Mouse (Mus musculus): ENCODE results near the gene Rhoh. TPM values are rescaled to one million over a fixed set of nuclear protein-coding genes. Genes with fewer than 3 reads are reported as not detected.
A peak's percentile ranks its signal among the peaks of the same experiment; 100 is the strongest.

Gene Rhoh
- polyA plus RNA-seq, 1 experiment from 2014 or later: 0.78 TPM

DNA sequence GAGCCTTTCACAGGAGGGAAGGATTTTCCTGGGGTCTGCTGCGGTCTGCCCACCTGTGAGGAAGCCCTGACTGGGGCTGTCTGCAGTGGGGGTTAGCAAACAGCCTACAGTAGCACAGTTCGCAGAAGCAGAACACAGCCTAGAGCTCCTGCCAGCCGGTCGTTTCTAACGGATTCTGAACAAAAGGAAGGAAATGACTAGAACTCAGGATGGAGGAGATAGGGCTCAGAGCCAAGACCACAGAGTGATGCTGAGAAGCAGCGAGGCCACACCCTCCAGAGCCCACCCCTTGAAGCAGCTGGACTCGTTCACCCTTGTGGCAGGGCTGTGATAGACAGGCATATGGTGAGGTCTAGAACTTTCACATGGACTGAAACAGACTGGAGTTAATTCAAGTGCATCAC, 39.9 kb downstream of the Rhoh start:
- Histone ChIP-seq H3K9me3 (replicated peaks) (peaks cover 18% of the 10 kb centered on the region), H3K27me3 (no peaks in the 10 kb centered on the region), H3K9ac (no peak overlapping the region), H3K27ac (no peak overlapping the region), H3K4me1 (0 out of 2 replicates have a peak, but pooled peaks cover 6% of the 10 kb centered on the region), H3K36me3 (no peaks in the 10 kb centered on the region), H3K4me2 (no peak overlapping the region), H3K4me3 (replicated peaks) (no peak overlapping the region)
- 39% methylated on average over 7 of the region's 7 CpGs for WGBS
- ATAC-seq (replicated peaks; ENCODE audit: low FRiP score): 0 out of 2 replicates have a peak, but pooled peaks have one; percentile 22

DNA sequence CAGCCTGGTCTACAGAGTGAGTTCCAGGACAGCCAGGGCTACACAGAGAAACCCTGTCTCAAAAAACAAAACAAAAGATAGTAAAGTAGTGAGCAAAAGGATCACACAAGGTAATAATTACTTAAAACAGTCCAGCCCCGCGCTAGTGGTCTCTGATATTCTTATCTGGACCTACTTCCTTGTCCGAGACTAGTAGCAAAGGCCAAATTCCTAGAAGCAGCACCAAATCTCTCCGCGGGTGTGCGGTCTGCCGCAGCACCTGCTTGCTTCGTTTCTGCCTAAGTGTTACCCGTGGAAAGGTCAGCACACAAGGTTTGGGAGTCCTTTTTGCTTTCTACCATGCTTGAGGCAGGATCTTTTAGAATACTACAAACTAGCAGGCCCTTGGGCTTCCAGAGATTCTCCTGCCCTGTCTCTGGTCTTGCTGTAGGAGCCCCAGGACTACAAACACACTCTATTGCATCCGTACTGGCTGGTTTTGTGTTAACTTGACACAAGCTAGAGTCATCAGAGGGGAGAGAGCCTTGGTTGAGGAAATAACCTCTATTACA, 40.9 kb downstream of the Rhoh start:
- 0 out of 2 replicates have a peak, but pooled peaks cover 6% of the 10 kb centered on the region for H3K4me1 ChIP-seq
- WGBS: 89% methylated on average over 10 of the region's 10 CpGs
- no peak for ATAC-seq (replicated peaks; ENCODE audit: low FRiP score)
- H3K9me3 ChIP-seq (replicated peaks): peaks cover 26% of the 10 kb centered on the region
- no peak overlapping the region for H3K9ac ChIP-seq
- no peaks in the 10 kb centered on the region for H3K27me3 ChIP-seq
- H3K4me3 ChIP-seq (replicated peaks): no peak overlapping the region
- H3K36me3 ChIP-seq: no peaks in the 10 kb centered on the region
- no peak overlapping the region for H3K4me2 ChIP-seq
- no peak overlapping the region for H3K27ac ChIP-seq

DNA sequence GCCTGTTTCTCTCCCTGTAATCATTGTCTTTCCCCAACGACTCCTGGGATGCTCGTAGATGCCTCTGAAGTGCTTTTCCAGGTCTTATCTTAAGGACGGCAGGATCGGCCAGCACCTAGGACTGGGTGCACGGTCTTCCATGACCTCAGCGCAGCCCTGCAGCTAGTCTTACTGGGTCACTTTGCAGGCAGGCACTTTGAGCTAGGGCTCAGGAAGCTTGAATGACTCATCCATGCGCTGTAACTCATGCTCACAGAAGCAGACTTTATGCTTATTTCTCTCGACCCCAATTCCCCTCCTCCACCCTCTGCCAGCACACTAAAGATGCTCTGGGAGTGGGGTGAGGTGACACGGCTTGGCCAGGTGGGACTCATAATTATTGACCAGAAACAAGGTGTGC, 41.8 kb downstream of the Rhoh start:
- no peak overlapping the region for H3K4me3 ChIP-seq (replicated peaks)
- ATAC-seq (replicated peaks; ENCODE audit: low FRiP score): no peak
- H3K36me3 ChIP-seq: no peaks in the 10 kb centered on the region
- H3K9me3 ChIP-seq (replicated peaks): peaks cover 26% of the 10 kb centered on the region
- no peak overlapping the region for H3K9ac ChIP-seq
- H3K27me3 ChIP-seq: no peaks in the 10 kb centered on the region
- WGBS: 92% methylated on average over 9 of the region's 9 CpGs
- H3K27ac ChIP-seq: no peak overlapping the region
- H3K4me1 ChIP-seq: 0 out of 2 replicates have a peak, but pooled peaks cover 6% of the 10 kb centered on the region
- no peak overlapping the region for H3K4me2 ChIP-seq

DNA sequence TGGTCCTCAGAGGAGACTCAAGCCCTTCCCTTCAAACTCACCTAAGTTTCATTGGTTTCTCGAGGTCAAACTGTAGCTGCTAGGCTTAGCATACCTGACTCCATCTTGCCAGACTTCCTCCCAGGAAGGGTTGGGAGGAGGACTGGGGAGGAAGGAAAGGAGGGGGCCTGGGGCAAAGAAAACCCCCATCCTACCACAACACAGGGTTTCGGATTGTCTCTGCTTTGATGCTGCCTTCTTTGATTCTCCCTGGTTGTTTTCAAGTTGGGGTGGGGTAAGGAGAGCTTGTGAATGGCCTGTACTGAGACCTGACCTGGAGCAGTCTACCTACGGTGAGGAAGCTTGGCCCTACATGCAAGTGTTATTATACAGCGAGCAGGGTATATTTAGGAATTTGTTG, 43.5 kb downstream of the Rhoh start:
- H3K27me3 ChIP-seq: no peaks in the 10 kb centered on the region
- H3K36me3 ChIP-seq: no peaks in the 10 kb centered on the region
- H3K4me3 ChIP-seq (replicated peaks): no peak overlapping the region
- peaks cover 26% of the 10 kb centered on the region for H3K9me3 ChIP-seq (replicated peaks)
- ATAC-seq (replicated peaks; ENCODE audit: low FRiP score): no peak
- H3K9ac ChIP-seq: no peak overlapping the region
- 0 out of 2 replicates have a peak, but pooled peaks cover 6% of the 10 kb centered on the region for H3K4me1 ChIP-seq
- H3K27ac ChIP-seq: no peak overlapping the region
- WGBS: 90% methylated on average over 4 of the region's 4 CpGs
- no peak overlapping the region for H3K4me2 ChIP-seq

DNA sequence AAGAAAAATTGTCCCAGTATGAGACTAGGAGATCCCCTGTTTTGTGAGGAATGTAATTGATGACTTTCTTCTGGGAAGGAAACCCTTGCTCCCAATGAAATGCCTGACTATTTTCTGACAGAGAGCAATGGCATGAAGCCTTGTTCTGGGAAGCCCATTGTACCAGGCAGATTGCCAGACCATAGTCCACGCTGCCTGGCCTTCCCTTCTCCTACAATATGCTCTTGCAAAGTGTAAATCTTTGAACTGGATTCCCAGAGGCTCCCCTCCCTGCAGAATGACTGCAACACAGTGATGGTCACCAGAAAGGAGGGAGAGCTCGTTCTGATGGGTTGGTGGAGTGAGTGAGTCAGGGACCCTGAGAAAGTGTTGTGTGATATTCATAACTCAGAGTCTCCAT, 47.7 kb downstream of the Rhoh start:
- Histone ChIP-seq H3K9ac (no peak overlapping the region), H3K4me1 (no peaks in the 10 kb centered on the region), H3K27me3 (no peaks in the 10 kb centered on the region), H3K27ac (no peak overlapping the region), H3K9me3 (replicated peaks) (peaks cover 18% of the 10 kb centered on the region), H3K4me3 (replicated peaks) (no peak overlapping the region), H3K4me2 (no peak overlapping the region), H3K36me3 (no peaks in the 10 kb centered on the region)
- ATAC-seq (replicated peaks; ENCODE audit: low FRiP score): no peak
- 81% methylated on average over 2 of the region's 2 CpGs for WGBS

DNA sequence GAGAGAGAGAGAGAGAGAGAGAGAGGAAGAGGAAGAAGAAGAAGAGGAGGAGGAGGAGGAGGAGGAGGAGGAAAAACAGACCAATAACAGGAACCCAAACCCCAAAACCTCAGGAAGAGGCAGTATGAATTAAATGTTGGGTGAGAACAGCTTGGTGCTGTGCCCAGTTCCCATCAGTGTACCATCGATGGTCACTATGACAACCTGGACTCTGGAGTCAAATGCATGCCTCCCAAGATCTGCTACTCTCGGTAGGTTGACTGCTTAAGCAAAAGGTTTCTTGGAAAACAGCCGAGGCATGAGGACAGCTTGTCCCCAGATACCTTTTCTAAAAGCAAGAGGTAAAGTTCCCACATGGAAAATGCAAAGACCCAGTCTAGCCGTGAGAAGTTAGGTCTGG, 48.3 kb downstream of the Rhoh start:
- Histone ChIP-seq H3K4me3 (replicated peaks) (no peak overlapping the region), H3K4me2 (no peak overlapping the region), H3K9ac (no peak overlapping the region), H3K9me3 (replicated peaks) (peaks cover 17% of the 10 kb centered on the region), H3K4me1 (no peaks in the 10 kb centered on the region), H3K36me3 (no peaks in the 10 kb centered on the region), H3K27me3 (no peaks in the 10 kb centered on the region), H3K27ac (no peak overlapping the region)
- WGBS: 79% methylated on average over 4 of the region's 4 CpGs
- no peak for ATAC-seq (replicated peaks; ENCODE audit: low FRiP score)

DNA sequence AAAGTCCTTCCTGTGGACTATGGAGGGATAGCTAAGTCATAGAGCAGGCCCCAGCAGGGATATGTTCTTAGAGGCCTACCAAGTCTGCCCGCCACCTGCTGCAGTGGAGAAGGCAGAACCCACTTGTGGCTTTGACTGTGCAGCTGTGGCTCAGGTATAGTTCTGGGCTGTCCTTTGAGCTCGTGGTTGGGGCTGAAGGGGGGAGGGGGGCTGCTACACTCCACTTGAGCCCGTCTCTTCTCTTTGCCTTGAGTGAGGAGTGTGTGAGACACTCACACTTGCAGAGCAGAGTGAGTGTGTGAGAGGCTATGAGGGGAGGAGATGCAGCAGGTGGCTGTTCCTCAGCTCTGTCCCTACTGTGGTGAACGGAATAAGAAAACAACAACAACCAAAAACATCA, 49.4 kb downstream of the Rhoh start:
- no peak overlapping the region for H3K4me3 ChIP-seq (replicated peaks)
- no peak overlapping the region for H3K4me2 ChIP-seq
- H3K36me3 ChIP-seq: no peaks in the 10 kb centered on the region
- no peaks in the 10 kb centered on the region for H3K27me3 ChIP-seq
- H3K9me3 ChIP-seq (replicated peaks): peaks cover 10% of the 10 kb centered on the region; the same call in 1 of the 2 replicates
- no peaks in the 10 kb centered on the region for H3K4me1 ChIP-seq
- H3K27ac ChIP-seq: no peak overlapping the region
- H3K9ac ChIP-seq: no peak overlapping the region
- WGBS: 82% methylated on average over 4 of the region's 4 CpGs
- no peak for ATAC-seq (replicated peaks; ENCODE audit: low FRiP score)

DNA sequence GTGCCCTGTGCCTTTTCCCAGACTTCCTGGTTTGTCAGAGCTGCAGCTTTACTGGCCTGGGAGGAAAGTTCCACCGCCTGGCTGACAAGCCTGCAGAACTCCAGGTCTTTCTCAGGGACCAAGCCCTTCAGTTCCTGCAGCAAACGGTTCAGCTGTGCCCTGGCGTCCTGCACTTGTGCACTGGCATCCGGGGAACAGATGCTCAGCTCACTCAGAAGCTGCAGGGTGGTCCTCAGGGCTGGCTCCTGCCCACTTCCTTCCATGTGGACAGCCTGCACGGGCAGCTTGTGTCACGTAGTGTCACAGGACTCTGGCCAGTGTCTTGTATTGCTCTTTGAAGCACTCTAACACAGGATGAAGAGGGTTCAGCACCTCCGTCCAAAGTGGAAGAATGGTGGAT, 50.7 kb downstream of the Rhoh start:
- no peak overlapping the region for H3K4me2 ChIP-seq
- H3K27me3 ChIP-seq: no peaks in the 10 kb centered on the region
- no peaks in the 10 kb centered on the region for H3K4me1 ChIP-seq
- H3K36me3 ChIP-seq: no peaks in the 10 kb centered on the region
- no peak for ATAC-seq (replicated peaks; ENCODE audit: low FRiP score)
- no peak overlapping the region for H3K4me3 ChIP-seq (replicated peaks)
- H3K9me3 ChIP-seq (replicated peaks): peaks cover 1% of the 10 kb centered on the region; the same call in 1 of the 2 replicates
- no peak overlapping the region for H3K9ac ChIP-seq
- WGBS: 72% methylated on average over 7 of the region's 7 CpGs
- no peak overlapping the region for H3K27ac ChIP-seq

DNA sequence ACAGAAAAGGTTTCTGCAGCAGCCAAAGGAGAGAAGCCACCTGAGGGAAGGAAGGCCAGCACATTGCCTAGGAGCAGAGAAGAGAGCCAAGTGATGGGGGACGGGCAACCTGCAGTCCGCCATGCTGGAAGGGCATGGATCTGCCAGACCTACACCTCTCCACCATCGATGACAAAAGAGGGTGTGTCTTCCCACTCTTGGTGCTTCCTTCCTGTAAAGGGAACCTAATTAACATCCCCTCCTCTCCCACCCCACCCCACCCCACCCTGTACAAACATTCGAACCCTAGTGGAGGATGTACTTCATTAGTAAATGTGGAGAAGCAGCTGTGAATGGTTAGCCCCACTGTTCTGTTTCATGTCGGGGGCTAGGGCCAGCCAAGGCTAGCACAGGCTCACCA, 51.2 kb downstream of the Rhoh start:
- H3K36me3 ChIP-seq: no peaks in the 10 kb centered on the region
- no peaks in the 10 kb centered on the region for H3K27me3 ChIP-seq
- no peaks in the 10 kb centered on the region for H3K9me3 ChIP-seq (replicated peaks)
- no peak overlapping the region for H3K27ac ChIP-seq
- WGBS: 92% methylated on average over 5 of the region's 5 CpGs
- H3K4me2 ChIP-seq: no peak overlapping the region
- no peak for ATAC-seq (replicated peaks; ENCODE audit: low FRiP score)
- no peak overlapping the region for H3K9ac ChIP-seq
- no peak overlapping the region for H3K4me3 ChIP-seq (replicated peaks)
- no peaks in the 10 kb centered on the region for H3K4me1 ChIP-seq

DNA sequence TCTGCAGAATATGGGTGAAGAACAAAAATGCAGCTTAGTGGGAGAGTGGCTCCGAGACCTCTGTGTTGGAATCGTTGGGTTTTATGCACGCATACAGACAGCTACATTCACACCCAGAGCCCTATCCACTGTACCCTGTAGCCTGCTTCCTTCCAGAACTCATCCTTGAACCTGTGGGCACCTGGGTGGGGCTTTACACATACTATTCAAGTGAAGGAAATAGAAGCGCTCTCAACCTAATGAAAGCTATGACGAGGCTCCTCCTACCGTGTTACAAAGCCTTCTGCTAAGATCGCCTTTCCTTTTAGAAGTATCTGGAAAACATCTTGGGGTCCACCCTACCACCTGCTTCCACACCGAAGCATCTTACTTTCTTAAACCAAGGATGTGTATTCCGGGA, 52.1 kb downstream of the Rhoh start:
- Histone ChIP-seq H3K9me3 (replicated peaks) (no peaks in the 10 kb centered on the region), H3K36me3 (no peaks in the 10 kb centered on the region), H3K27me3 (no peaks in the 10 kb centered on the region), H3K27ac (no peak overlapping the region), H3K4me3 (replicated peaks) (no peak overlapping the region), H3K9ac (no peak overlapping the region), H3K4me1 (no peaks in the 10 kb centered on the region), H3K4me2 (no peak overlapping the region)
- ATAC-seq (replicated peaks; ENCODE audit: low FRiP score): no peak
- WGBS: 92% methylated on average over 9 of the region's 9 CpGs

DNA sequence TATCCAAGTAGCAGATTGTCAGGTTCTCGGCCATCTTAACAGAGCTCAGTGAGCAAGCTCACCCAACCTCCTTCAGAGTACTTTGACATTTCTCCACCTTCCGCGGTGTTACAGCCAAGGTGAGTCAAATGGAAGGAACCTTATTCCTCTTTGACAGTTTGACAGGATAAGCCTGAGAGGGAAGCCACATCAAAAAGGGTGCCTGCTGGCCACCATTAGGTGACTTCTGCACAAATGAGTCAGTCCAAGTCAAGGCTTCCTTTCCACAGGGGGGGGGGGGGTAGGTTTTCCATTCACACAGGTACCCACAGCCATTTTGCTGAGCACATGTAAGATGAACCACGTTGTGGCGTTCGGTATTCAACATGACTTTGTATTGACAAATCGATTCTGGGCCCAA, 53.3 kb downstream of the Rhoh start:
- H3K27ac ChIP-seq: no peak overlapping the region
- 92% methylated on average over 7 of the region's 7 CpGs for WGBS
- H3K27me3 ChIP-seq: no peaks in the 10 kb centered on the region
- H3K4me3 ChIP-seq (replicated peaks): no peak overlapping the region
- H3K4me2 ChIP-seq: no peak overlapping the region
- no peak for ATAC-seq (replicated peaks; ENCODE audit: low FRiP score)
- H3K9ac ChIP-seq: no peak overlapping the region
- H3K4me1 ChIP-seq: 0 out of 2 replicates have a peak, but pooled peaks cover 3% of the 10 kb centered on the region
- H3K36me3 ChIP-seq: no peaks in the 10 kb centered on the region
- no peaks in the 10 kb centered on the region for H3K9me3 ChIP-seq (replicated peaks)

DNA sequence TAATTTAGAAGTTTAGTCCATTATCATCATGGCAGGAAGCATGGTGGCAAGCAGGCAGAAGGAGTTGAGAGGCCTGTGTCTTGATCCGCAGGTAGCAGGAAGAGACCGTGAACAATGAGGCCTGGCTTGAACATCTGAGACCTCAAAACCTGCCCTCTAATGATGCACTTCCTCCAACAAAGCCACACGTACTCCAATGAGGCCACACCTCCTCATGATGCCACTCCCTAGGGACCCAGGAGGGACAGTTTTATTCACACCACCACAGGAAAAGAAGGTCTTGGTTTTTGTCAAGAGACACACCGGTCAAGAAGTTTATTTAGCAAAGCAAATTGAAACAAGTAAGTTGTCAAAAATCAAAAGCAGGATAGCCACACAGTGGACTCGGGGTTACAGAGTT, 55.9 kb downstream of the Rhoh start:
- WGBS: 85% methylated on average over 5 of the region's 5 CpGs
- Histone ChIP-seq H3K4me3 (replicated peaks) (no peak overlapping the region), H3K9ac (no peak overlapping the region), H3K27me3 (no peaks in the 10 kb centered on the region), H3K27ac (no peak overlapping the region), H3K9me3 (replicated peaks) (no peaks in the 10 kb centered on the region), H3K4me1 (0 out of 2 replicates have a peak, but pooled peaks cover 5% of the 10 kb centered on the region), H3K4me2 (no peak overlapping the region), H3K36me3 (no peaks in the 10 kb centered on the region)
- ATAC-seq (replicated peaks; ENCODE audit: low FRiP score): no peak

DNA sequence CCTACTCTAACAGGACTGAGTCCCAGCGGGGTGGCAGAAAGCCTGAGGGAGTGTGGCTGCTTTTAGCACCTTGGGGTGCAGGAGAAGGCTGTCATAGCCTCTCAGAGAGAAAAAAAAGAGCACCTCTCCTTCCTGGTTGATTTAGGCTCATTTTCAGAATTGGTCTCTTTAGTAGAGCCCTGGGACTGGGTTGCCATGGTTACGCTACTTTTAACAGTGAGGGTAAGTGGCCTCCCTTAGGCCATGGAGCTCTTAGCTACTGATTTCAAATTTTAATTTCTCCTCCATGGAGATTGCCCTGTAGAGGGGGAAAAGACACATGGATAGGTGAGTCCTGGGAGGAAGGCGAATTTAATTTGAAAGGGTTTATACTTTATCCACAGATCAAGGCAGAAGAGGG, 57.6 kb downstream of the Rhoh start:
- 0 out of 2 replicates have a peak, but pooled peaks cover 5% of the 10 kb centered on the region for H3K4me1 ChIP-seq
- H3K4me3 ChIP-seq (replicated peaks): no peak overlapping the region
- WGBS: 75% methylated on average over 3 of the region's 3 CpGs
- ATAC-seq (replicated peaks; ENCODE audit: low FRiP score): no peak
- no peaks in the 10 kb centered on the region for H3K36me3 ChIP-seq
- H3K9ac ChIP-seq: no peak overlapping the region
- no peak overlapping the region for H3K4me2 ChIP-seq
- no peaks in the 10 kb centered on the region for H3K27me3 ChIP-seq
- no peak overlapping the region for H3K27ac ChIP-seq
- H3K9me3 ChIP-seq (replicated peaks): no peaks in the 10 kb centered on the region

Data from kidney, embryonic 15.5 days (tissue).